Mouse (Mus musculus): Measurements from ENCODE around the gene Sema6c. TPM values are rescaled to one million over a fixed set of nuclear protein-coding genes. Genes with fewer than 3 reads are reported as not detected.

The Sema6c gene
- total RNA-seq, 2 experiments from 2014 or later: 71.4 to 75.0 TPM

Small RNA genes lying within 50 kb of the gene (microRNA-seq; reads per million reads assigned to microRNA genes)
- 0 reads per million in 2 experiments for gene Mir8099-1

Other genes starting within 250 kb of the Sema6c start
- gene Selenbp1, start 227.4 kb upstream of the Sema6c start, total RNA-seq (2021): 1 to 10 TPM; 4.8 to 5.2 TPM
- 10 to 100 TPM; 20.1 to 21.3 TPM for gene Rfx5, start 206.4 kb upstream of the Sema6c start, total RNA-seq (2021)
- gene Pi4kb, start 185.7 kb upstream of the Sema6c start, total RNA-seq (2021): 10 to 100 TPM; 46.5 to 50.7 TPM
- gene Zfp687, start 145.0 kb upstream of the Sema6c start, total RNA-seq (2021): 10 to 100 TPM; 26.4 to 30.8 TPM
- gene Psmd4, start 117.8 kb upstream of the Sema6c start, total RNA-seq (2021): 100 to 1,000 TPM; 160 to 174 TPM
- 10 to 100 TPM; 34.5 to 41.9 TPM for gene Pip5k1a, start 53.5 kb upstream of the Sema6c start, total RNA-seq (2021)
- 10 to 100 TPM; 44.4 to 47.7 TPM for gene Vps72, start 49.4 kb upstream of the Sema6c start, total RNA-seq (2021)
- gene Tmod4, start 36.0 kb upstream of the Sema6c start, total RNA-seq (2021): under 1 TPM in 1 of 2 experiments, not detected in 1; 0.85 TPM
- 10 to 100 TPM; 37.5 to 41.8 TPM for gene Scnm1, start 26.4 kb upstream of the Sema6c start, total RNA-seq (2021)
- 10 to 100 TPM; 22.4 to 24.6 TPM for gene Lysmd1, start 26.4 kb upstream of the Sema6c start, total RNA-seq (2021)
- 1 to 10 TPM; 3.0 TPM for gene Tnfaip8l2, start 18.1 kb upstream of the Sema6c start, total RNA-seq (2021)
- gene Gabpb2, start 57.5 kb downstream of the Sema6c start, total RNA-seq (2021): 10 to 100 TPM; 10.1 to 10.6 TPM
- gene Cdc42se1, start 68.3 kb downstream of the Sema6c start, total RNA-seq (2021): 10 to 100 TPM; 79.8 to 80.1 TPM
- gene Mllt11, start 71.7 kb downstream of the Sema6c start, total RNA-seq (2021): 100 to 1,000 TPM; 621 to 626 TPM
- gene Gm128, start 81.1 kb downstream of the Sema6c start, total RNA-seq (2021): under 1 TPM; 0.16 to 0.18 TPM
- gene Bnipl, start 90.7 kb downstream of the Sema6c start, total RNA-seq (2021): under 1 TPM in 1 of 2 experiments, not detected in 1; 0.25 TPM
- 10 to 100 TPM; 26.5 to 27.6 TPM for gene Mindy1, start 120.9 kb downstream of the Sema6c start, total RNA-seq (2021)
- 10 to 100 TPM; 34.9 to 36.3 TPM for gene Prune1, start 121.6 kb downstream of the Sema6c start, total RNA-seq (2021)
- under 1 TPM; 0.65 to 0.75 TPM for gene Anxa9, start 146.7 kb downstream of the Sema6c start, total RNA-seq (2021)
- 10 to 100 TPM; 45.4 to 46.6 TPM for gene Cers2, start 154.3 kb downstream of the Sema6c start, total RNA-seq (2021)
- 10 to 100 TPM; 46.0 to 47.1 TPM for gene Setdb1, start 196.7 kb downstream of the Sema6c start, total RNA-seq (2021)
- gene 4930558C23Rik, start 242.4 kb downstream of the Sema6c start, total RNA-seq (2021): not detected